Mouse (Mus musculus): ENCODE results near the gene Lrrc36.

DNA sequence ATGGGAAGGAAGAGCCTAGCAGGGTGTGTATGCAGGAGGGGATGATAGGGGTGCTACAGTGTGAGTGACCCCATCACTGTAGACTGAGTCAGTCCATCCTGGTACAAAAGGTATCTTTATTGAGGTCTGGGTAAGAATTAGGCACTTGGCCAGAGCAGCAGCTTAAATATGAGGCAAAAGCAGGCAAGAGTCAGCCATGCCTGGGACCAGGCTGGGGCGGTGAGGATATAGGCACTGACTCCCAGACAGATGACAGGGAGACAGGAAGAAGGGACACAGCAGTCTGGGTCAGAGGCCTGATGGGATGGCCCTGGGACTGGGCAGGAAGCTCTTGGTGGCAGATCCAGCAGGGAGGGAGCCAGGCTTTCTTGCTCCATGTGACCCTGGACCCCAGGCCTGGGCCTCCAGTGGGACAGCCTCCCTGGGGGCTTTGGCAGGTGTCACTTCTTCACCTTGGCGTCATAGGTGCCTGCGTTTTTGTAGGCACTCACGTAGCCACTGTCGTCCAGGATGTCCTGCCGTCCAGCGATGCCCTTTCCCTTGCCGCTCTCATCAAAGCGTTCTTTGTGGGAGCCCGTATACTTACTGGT is 54.1 kb downstream of the Lrrc36 start:
- TF ChIP-seq POLR2A (IDR thresholded peaks at IDR 0.05; ENCODE audit: borderline replicate concordance, control insufficient read depth, low read depth, low read length) (no peak), CTCF (IDR thresholded peaks at IDR 0.05; ENCODE audit: control insufficient read depth, insufficient read depth, low read length) (no peak)

Data from bone marrow, adult 2 months (tissue).